Mouse (Mus musculus) adrenal gland, postnatal 4 days (tissue): ENCODE measurements at regions not wholly inside any gene's neighbourhood (a gene's known extent, or its start where the extent isn't known, plus 50 kb on each side); places are given as distances from the start of the nearest gene placed in this dataset.

Experiments
- DNase-seq, 2 experiments: peaks; one replicate each; pipeline ENCODE4 v3.0.0; 2021 to 2022; ENCODE audit warnings: low spot score in 2 of 2, mixed read lengths in 2 of 2

GRCm38 (mm10) chr13:83872143-83872819 is 349.8 kb upstream of the Tmem161b start:
- no peak for DNase-seq

- no peak for DNase-seq
Measured at GRCm38 (mm10) chr13:83872887-83873286, 349.2 kb upstream of the Tmem161b start.

GRCm38 (mm10) chr13:83879561-83879960 is 342.5 kb upstream of the Tmem161b start:
- DNase-seq = no peak

GRCm38 (mm10) chr13:83880305-83880704 is 341.8 kb upstream of the Tmem161b start:
- DNase-seq = no peak

GRCm38 (mm10) chr13:83880772-83881171 is 341.3 kb upstream of the Tmem161b start:
- DNase-seq = no peak

- no peak for DNase-seq
Measured at GRCm38 (mm10) chr13:83882839-83883238, 339.3 kb upstream of the Tmem161b start.

- no peak for DNase-seq
Measured at GRCm38 (mm10) chr13:83883821-83884220, 338.3 kb upstream of the Tmem161b start.

GRCm38 (mm10) chr13:83884226-83884625 is 337.9 kb upstream of the Tmem161b start:
- no peak for DNase-seq

- DNase-seq = no peak
Measured at GRCm38 (mm10) chr13:83884766-83885543, 337.1 kb upstream of the Tmem161b start.

GRCm38 (mm10) chr13:83885729-83886128 is 336.4 kb upstream of the Tmem161b start:
- DNase-seq = no peak

- no peak for DNase-seq
Measured at GRCm38 (mm10) chr13:83914697-83915096, 307.4 kb upstream of the Tmem161b start.

GRCm38 (mm10) chr13:83932761-83933160 is 289.3 kb upstream of the Tmem161b start:
- DNase-seq = no peak

GRCm38 (mm10) chr13:83946495-83946894 is 275.6 kb upstream of the Tmem161b start:
- DNase-seq = no peak

GRCm38 (mm10) chr13:83951163-83951562 is 270.9 kb upstream of the Tmem161b start:
- no peak for DNase-seq

GRCm38 (mm10) chr13:83951808-83952207 is 270.3 kb upstream of the Tmem161b start:
- no peak for DNase-seq

- no peak for DNase-seq
Measured at GRCm38 (mm10) chr13:83952353-83952752, 269.7 kb upstream of the Tmem161b start.

- DNase-seq = no peak
Measured at GRCm38 (mm10) chr13:83952862-83953261, 269.2 kb upstream of the Tmem161b start.

- DNase-seq = no peak
Measured at GRCm38 (mm10) chr13:83955701-83956100, 266.4 kb upstream of the Tmem161b start.

GRCm38 (mm10) chr13:83978541-83978940 is 243.6 kb upstream of the Tmem161b start:
- no peak for DNase-seq

- no peak for DNase-seq
Measured at GRCm38 (mm10) chr13:83979535-83979934, 242.6 kb upstream of the Tmem161b start.

- no peak for DNase-seq
Measured at GRCm38 (mm10) chr13:83984651-83985331, 237.3 kb upstream of the Tmem161b start.
